Mouse (Mus musculus) megakaryocyte, embryonic 14.5 days (primary cell): Measurements from ENCODE around the gene Kcnk6.
"Not testable (repeated sequence)": the region's sequence is repeated elsewhere in the genome, so short reads cannot be mapped to it uniquely, and the experiment has no call there.

Experiments used
- FLI1 ChIP-seq: IDR thresholded peaks from 2 replicates; pipeline ENCODE4 v1.6.1; 2012; ENCODE audit warnings: low read length, inconsistent platforms, mixed read lengths
- GATA1 ChIP-seq: IDR thresholded peaks from 3 replicates; pipeline ENCODE4 v1.6.1; 2012; ENCODE audit warnings: mixed read lengths, low read length, inconsistent platforms, borderline replicate concordance

DNA sequence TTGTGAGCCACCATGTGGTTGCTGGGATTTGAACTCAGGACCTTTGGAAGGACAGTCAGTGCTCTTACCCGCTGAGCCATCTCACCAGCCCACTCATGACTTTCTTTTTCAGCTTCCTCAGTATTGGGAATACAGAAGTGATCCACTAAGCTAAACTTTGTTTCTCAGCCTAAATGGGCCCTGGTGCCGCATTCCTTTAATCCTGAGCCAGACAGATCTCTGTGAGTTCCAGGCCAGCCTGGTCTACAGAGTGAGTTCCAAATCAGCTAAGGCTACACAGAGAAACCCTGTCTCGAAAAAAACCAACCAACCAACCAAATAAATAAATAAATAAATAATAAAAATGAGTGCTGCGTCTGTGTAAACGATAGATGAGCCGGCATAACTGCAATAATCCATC lies 5.3 kb upstream of the Kcnk6 start:
- TF ChIP-seq GATA1, FLI1: not testable (repeated sequence)
